ENCODE assay signal across 13 mouse cellular contexts in the genomic region with DNA sequence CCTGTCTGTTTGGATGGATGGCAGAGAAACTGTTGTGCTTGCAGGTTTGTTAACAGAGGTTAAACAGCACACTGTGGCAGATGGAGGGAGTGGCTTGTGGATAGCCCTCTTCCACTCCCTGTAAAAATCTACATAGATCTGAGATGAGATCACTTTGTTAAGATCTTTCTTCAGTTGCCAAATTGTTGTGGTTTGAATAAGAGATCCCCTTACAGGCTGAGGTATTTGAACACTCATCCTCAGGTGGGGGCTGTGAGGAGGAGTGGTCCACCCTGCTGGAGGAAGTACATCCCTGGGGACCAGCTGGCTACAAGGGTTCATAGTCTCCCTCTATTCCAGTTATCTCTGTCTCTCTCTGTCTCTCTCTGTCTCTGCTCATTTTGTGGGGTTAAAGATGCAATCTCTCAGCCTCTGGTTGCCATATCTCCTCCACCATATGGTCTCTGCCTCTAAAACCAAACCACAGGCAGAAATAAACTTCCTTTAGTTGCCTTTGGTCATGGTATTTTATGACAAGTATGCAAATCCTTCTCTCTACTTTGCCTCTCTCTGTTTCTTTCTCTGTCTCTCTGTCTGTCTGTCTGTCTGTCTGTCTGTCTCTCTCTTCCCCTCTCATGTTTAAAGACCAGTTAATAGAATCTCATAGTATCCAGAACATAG.
DNase-seq lines count a peak whose midpoint lies in the region; ATAC-seq and TF ChIP-seq lines count a peak whose summit lies in the region.
"Had no signal": no experiment of that assay in that cellular context is flagged by ENCODE, and none has a peak within 500 bp of the region (broad histone marks: within the 10 kb centered on the region; RNA-seq: fewer than 3 reads in every experiment).

No protein-coding gene starts in this region.

- H3K36me3 ChIP-seq in spleen, adult 2 months (ENCODE audit: control insufficient read depth, insufficient read depth, low read length): no peaks in the 10 kb centered on the region
- H3K36me3 ChIP-seq in small intestine, adult 2 months (ENCODE audit: control insufficient read depth, insufficient read depth, low read length): no peaks in the 10 kb centered on the region
- H3K36me3 ChIP-seq: lung, embryonic 15.5 days; stomach, embryonic 15.5 days had no signal

- no peak overlapping the region for H3K4me3 ChIP-seq in spleen, adult 2 months (ENCODE audit: extremely low read depth, insufficient read depth, insufficient read length)
- H3K4me3 ChIP-seq in small intestine, adult 2 months (ENCODE audit: low read depth, low read length): no peak overlapping the region
- H3K4me3 ChIP-seq: lung, embryonic 15.5 days; stomach, embryonic 15.5 days had no signal

- no peak for TF ChIP-seq CTCF in spleen, adult 2 months (IDR thresholded peaks at IDR 0.05; ENCODE audit: extremely low read depth, insufficient read depth, insufficient read length, insufficient replicate concordance)
- TF ChIP-seq CTCF in small intestine, adult 2 months (IDR thresholded peaks at IDR 0.05; ENCODE audit: extremely low read depth, insufficient read length, insufficient replicate concordance, low read depth, low read length): no peak

- peak in 1 of 2 experiments; percentile 45 for DNase-seq in spleen, adult 2 months (ENCODE audit: low read depth in 1 of 2, low spot score in 2 of 2)
- no peak for DNase-seq in spleen, adult 18-20 months
- peak; percentile 84 for DNase-seq in Muller cell, postnatal 12 days (ENCODE audit: inconsistent ontology term)
- DNase-seq in MN1 (ENCODE audit: low spot score): no peak
- DNase-seq in frontal cortex, postnatal 14 days (ENCODE audit: low spot score in 2 of 2): no peak
- no peak for DNase-seq in heart, adult 8-10 months (ENCODE audit: low spot score)
- DNase-seq: embryo, embryonic 11 days; forebrain, postnatal 0 days; kidney, postnatal 25 days had no signal

- H3K27ac ChIP-seq in spleen, adult 2 months (ENCODE audit: insufficient read depth, low read length): peak overlapping the region; percentile 84
- peak overlapping the region; percentile 64 for H3K27ac ChIP-seq in small intestine, adult 2 months (ENCODE audit: insufficient read depth, low read depth, low read length)
- H3K27ac ChIP-seq: lung, embryonic 15.5 days; stomach, embryonic 15.5 days had no signal

- no peaks in the 10 kb centered on the region for H3K27me3 ChIP-seq in spleen, adult 2 months (ENCODE audit: control insufficient read depth, insufficient read depth, low read length)
- no peaks in the 10 kb centered on the region; the same call in 1 of the 2 replicates for H3K27me3 ChIP-seq in small intestine, adult 2 months (ENCODE audit: control insufficient read depth, insufficient read depth, low read length)
- H3K27me3 ChIP-seq: lung, embryonic 15.5 days; stomach, embryonic 15.5 days had no signal

- peak; percentile 66 to 74 for ATAC-seq in hematopoietic stem cell, adult 5-6 weeks (replicated peaks in 1 of 2; ENCODE audit: insufficient read depth in 1 of 2, low FRiP score in 2 of 2, low TSS enrichment in 1 of 2, low read depth in 1 of 2, poor library complexity in 2 of 2, severe bottlenecking in 2 of 2)
- ATAC-seq: forebrain, postnatal 0 days had no signal

- H3K4me1 ChIP-seq in spleen, adult 2 months (ENCODE audit: control insufficient read depth, insufficient read depth, insufficient read length): peaks cover 29% of the 10 kb centered on the region; the same call in 1 of the 2 replicates
- H3K4me1 ChIP-seq in small intestine, adult 2 months (ENCODE audit: control insufficient read depth, insufficient read depth, insufficient read length, low read length): peaks cover 6% of the 10 kb centered on the region; the same call in 1 of the 2 replicates
- H3K4me1 ChIP-seq: stomach, embryonic 15.5 days had no signal

- no peak for TF ChIP-seq POLR2A in spleen, adult 2 months (IDR thresholded peaks at IDR 0.05; ENCODE audit: low read depth, low read length)
- TF ChIP-seq POLR2A in small intestine, adult 2 months (IDR thresholded peaks at IDR 0.05; ENCODE audit: low read depth, low read length): no peak
